Comparison of ENCODE assay signal across 17 mouse cellular contexts in genomic region chr19:60199152-60199551, GRCm38 (mm10). TPM values are rescaled to one million over a fixed set of nuclear protein-coding genes. Genes with fewer than 3 reads are reported as not detected.
DNase-seq lines count a peak whose midpoint lies in the region; TF ChIP-seq lines count a peak whose summit lies in the region.
"Had no signal": no experiment of that assay in that cellular context is flagged by ENCODE, and none has a peak within 500 bp of the region (broad histone marks: within the 10 kb centered on the region; RNA-seq: fewer than 3 reads in every experiment).

No protein-coding gene starts in this region.

- H3K4me3 ChIP-seq in MEL (ENCODE audit: control insufficient read depth in 1 of 2, insufficient read depth in 1 of 2, low read depth in 2 of 2, low read length in 2 of 2): no peak overlapping the region

- TF ChIP-seq POLR2A in MEL (IDR thresholded peaks at IDR 0.05; ENCODE audit: control insufficient read depth in 1 of 2, insufficient read depth in 1 of 2, low read depth in 1 of 2, low read length in 2 of 2, poor library complexity in 1 of 2): no peak

- no peak for TF ChIP-seq RAD21 in MEL (IDR thresholded peaks at IDR 0.05; ENCODE audit: low read depth, low read length)

- no peaks in the 10 kb centered on the region; the same call in 1 of the 2 replicates for H3K79me2 ChIP-seq in MEL (ENCODE audit: control insufficient read depth, insufficient read depth, low read length, poor library complexity)

- no peak for TF ChIP-seq CTCF in MEL (IDR thresholded peaks at IDR 0.05 in 2 of 3, conservative IDR thresholded peaks at IDR 0.05 in 1 of 3; ENCODE audit: control insufficient read depth in 1 of 3, insufficient read depth in 1 of 3, low read depth in 2 of 3, low read length in 3 of 3, poor library complexity in 1 of 3, severe bottlenecking in 1 of 3)

- peaks cover 14 to 36% of the 10 kb centered on the region in 2 experiments for H3K36me3 ChIP-seq in MEL (ENCODE audit: control insufficient read depth in 1 of 2, insufficient read depth in 2 of 2, low read length in 2 of 2)

- no peak overlapping the region; the same call in 1 of the 2 replicates for H3K27ac ChIP-seq in MEL (ENCODE audit: control insufficient read depth, low read depth, low read length)

- DNase-seq in MEL (ENCODE audit: low read depth, low spot score): no peak
- DNase-seq in adrenal gland, adult 8-10 months: no peak
- DNase-seq: adrenal gland, adult 2 months; adrenal gland, postnatal 10 days; adrenal gland, postnatal 14 days; adrenal gland, postnatal 25 days; adrenal gland, postnatal 36 days; B cell, adult 2 months; cerebellum, adult 11 months; cerebellum, adult 11-12 months; cerebellum, adult 18-20 months; cerebellum, adult 2 months; cerebellum, adult 8-10 months; cerebellum, adult 9-10 months had no signal

- H3K9me3 ChIP-seq in MEL (replicated peaks; ENCODE audit: insufficient read depth, low read length): no peaks in the 10 kb centered on the region
- H3K9me3 ChIP-seq: G1E had no signal

- TF ChIP-seq EP300 in MEL (IDR thresholded peaks at IDR 0.05; ENCODE audit: low read depth in 1 of 2, low read length in 2 of 2): peak; percentile 66 to 69

- H3K4me1 ChIP-seq in MEL (ENCODE audit: control insufficient read depth in 1 of 2, insufficient read depth in 2 of 2, low read length in 2 of 2): peaks cover 12 to 18% of the 10 kb centered on the region in 2 experiments

- H3K27me3 ChIP-seq in MEL (ENCODE audit: control insufficient read depth in 1 of 2, insufficient read depth in 2 of 2, low read length in 2 of 2): no peaks in the 10 kb centered on the region
- H3K27me3 ChIP-seq: CH12.LX, Patski had no signal

- H3K9ac ChIP-seq in MEL (ENCODE audit: control insufficient read depth, low read depth, low read length, poor library complexity, severe bottlenecking): no peak overlapping the region

TF ChIP-seq in MEL, 35 proteins besides CTCF, POLR2A, EP300 and RAD21:
- TF ChIP-seq TAL1 (IDR thresholded peaks at IDR 0.05; ENCODE audit: low read length): no peak
- TF ChIP-seq ZMIZ1 (IDR thresholded peaks at IDR 0.05; ENCODE audit: low read depth, low read length): no peak
- TF ChIP-seq SIN3A (IDR thresholded peaks at IDR 0.05; ENCODE audit: low read length): no peak
- TF ChIP-seq BHLHE40 (IDR thresholded peaks at IDR 0.05; ENCODE audit: borderline replicate concordance, low read depth, low read length): no peak
- peak; percentile 70 for TF ChIP-seq GATA1 (IDR thresholded peaks at IDR 0.05; ENCODE audit: low read depth, low read length)
- TF ChIP-seq MYB (IDR thresholded peaks at IDR 0.05; ENCODE audit: low read depth, low read length): no peak
- peak; percentile 76 for TF ChIP-seq TCF12 (IDR thresholded peaks at IDR 0.05; ENCODE audit: low read depth, low read length)
- TF ChIP-seq ZKSCAN1 (IDR thresholded peaks at IDR 0.05; ENCODE audit: low read depth, low read length): no peak
- TF ChIP-seq MYC (IDR thresholded peaks at IDR 0.05; ENCODE audit: low read depth, low read length): no peak
- no peak for TF ChIP-seq MAZ (IDR thresholded peaks at IDR 0.05; ENCODE audit: low read depth, low read length)
- no peak for TF ChIP-seq RCOR1 (IDR thresholded peaks at IDR 0.05; ENCODE audit: low read depth, low read length)
- TF ChIP-seq USF1 (IDR thresholded peaks at IDR 0.05; ENCODE audit: low read depth, low read length): no peak
- 0 out of 2 replicates have a peak, but pooled peaks have one; percentile 38 for TF ChIP-seq ETS1 (IDR thresholded peaks at IDR 0.05; ENCODE audit: low read depth, low read length)
- peak; percentile 82 for TF ChIP-seq ZNF384 (IDR thresholded peaks at IDR 0.05; ENCODE audit: low read depth, low read length)

RNA-seq across cellular contexts. Expression of gene Fam204a, which starts 27.3 kb away (rescaled TPM):
- total RNA-seq in MEL (2012; rRNA removed): 46.1 and 51.2 TPM in 2 replicates
- 10 to 100 TPM in 1 of 2 experiments, not detected in 1; 54.0 TPM for polyA plus RNA-seq in MEL (2012; ENCODE audit: insufficient read depth in 1 of 2, insufficient read length in 2 of 2, low read depth in 1 of 2, low replicate concordance in 2 of 2, missing spikeins in 1 of 2)
- total RNA-seq in adrenal gland, adult 8-10 months (2022): 10 to 100 TPM; 19.7 to 42.3 (median 35.9) TPM
